Mouse (Mus musculus) cortical plate, adult 2 months (tissue): ENCODE measurements around the gene Zfp493.
"Not testable (repeated sequence)": the region's sequence is repeated elsewhere in the genome, so short reads cannot be mapped to it uniquely, and the experiment has no call there.

Experiments
- CTCF ChIP-seq: fragments of 200-500 bp; IDR thresholded peaks from 2 replicates; pipeline ENCODE4 v1.5.1; 2011; ENCODE audit warnings: mild to moderate bottlenecking, control low read depth, low read length; ENCODE audit not compliant: insufficient read depth; ENCODE audit errors: extremely low read depth
- POLR2A ChIP-seq: fragments of 200-500 bp; IDR thresholded peaks from 2 replicates; pipeline ENCODE4 v1.6.1; 2011; ENCODE audit warnings: mild to moderate bottlenecking, low read length, control low read depth; ENCODE audit not compliant: insufficient read depth; ENCODE audit errors: extremely low read depth

- TF ChIP-seq CTCF, POLR2A: not testable (repeated sequence)
Measured at GRCm38 (mm10) chr13:67833137-67833536, 53.6 kb downstream of the Zfp493 start.
